Mouse (Mus musculus): Measurements from ENCODE around the gene Acsm2. TPM values are rescaled to one million over a fixed set of nuclear protein-coding genes. Genes with fewer than 3 reads are reported as not detected.

The Acsm2 gene
- polyA plus RNA-seq, 1 experiment, result not detected

DNA sequence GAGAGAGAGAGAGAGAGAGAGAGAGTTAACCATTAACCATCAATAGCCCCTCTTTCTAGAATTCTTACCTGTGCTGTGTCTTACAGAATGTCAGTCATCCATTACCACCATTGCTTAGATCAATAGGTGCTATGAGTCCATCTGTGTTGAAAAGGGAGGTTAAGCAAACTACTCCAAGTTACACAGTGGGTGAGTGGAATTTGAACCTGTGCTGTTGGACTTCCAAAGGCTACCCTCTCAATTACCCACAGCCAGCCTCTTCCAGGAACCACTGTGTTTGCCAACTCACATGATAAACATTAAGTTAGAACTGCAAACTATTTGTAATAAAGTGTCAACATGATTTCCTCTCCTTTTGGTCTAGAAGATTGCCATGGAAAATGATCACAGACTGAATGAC lies 66.0 kb downstream of the Acsm2 start:
- TF ChIP-seq POLR2A (IDR thresholded peaks at IDR 0.05; ENCODE audit: insufficient read depth, low read depth, low read length), result no peak
- TF ChIP-seq CTCF (IDR thresholded peaks at IDR 0.05; ENCODE audit: insufficient read depth, low read depth, low read length), result no peak
- H3K27ac ChIP-seq (ENCODE audit: insufficient read depth, low read depth, low read length), result no peak overlapping the region
- no peak overlapping the region for H3K4me3 ChIP-seq (ENCODE audit: insufficient read depth, low read depth, low read length)
- H3K4me1 ChIP-seq (ENCODE audit: control insufficient read depth, insufficient read depth, low read length), result no peaks in the 10 kb centered on the region

GRCm38 (mm10) chr7:119638773-119639172 lies 84.6 kb downstream of the Acsm2 start:
- Histone ChIP-seq H3K4me3 (ENCODE audit: insufficient read depth, low read depth, low read length) (no peak overlapping the region), H3K4me1 (ENCODE audit: control insufficient read depth, insufficient read depth, low read length) (no peaks in the 10 kb centered on the region), H3K27ac (ENCODE audit: insufficient read depth, low read depth, low read length) (no peak overlapping the region)
- TF ChIP-seq CTCF (IDR thresholded peaks at IDR 0.05; ENCODE audit: insufficient read depth, low read depth, low read length), result no peak
- no peak for TF ChIP-seq POLR2A (IDR thresholded peaks at IDR 0.05; ENCODE audit: insufficient read depth, low read depth, low read length)

DNA sequence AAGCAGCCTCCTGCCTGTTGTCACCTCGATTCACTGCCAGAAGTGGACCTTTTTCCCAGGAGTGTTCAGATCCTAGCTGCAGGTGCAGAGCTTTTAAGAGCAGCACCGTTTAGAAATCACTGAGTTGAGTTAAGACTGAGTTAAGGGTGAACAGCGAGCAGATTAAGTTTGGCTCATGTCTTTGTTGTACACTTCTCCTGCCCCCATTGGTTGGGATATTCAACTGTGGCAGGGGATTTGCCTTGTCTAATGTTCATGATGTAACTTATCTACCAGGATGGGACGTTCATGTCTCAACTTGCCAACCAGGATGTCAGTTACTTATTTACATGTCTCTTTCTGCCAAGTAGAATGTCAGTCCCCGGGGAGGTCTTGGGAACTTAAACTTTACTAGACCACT lies 88.2 kb downstream of the Acsm2 start:
- Histone ChIP-seq H3K4me1 (ENCODE audit: control insufficient read depth, insufficient read depth, low read length) (no peaks in the 10 kb centered on the region), H3K27ac (ENCODE audit: insufficient read depth, low read depth, low read length) (no peak overlapping the region), H3K4me3 (ENCODE audit: insufficient read depth, low read depth, low read length) (no peak overlapping the region)
- no peak for TF ChIP-seq CTCF (IDR thresholded peaks at IDR 0.05; ENCODE audit: insufficient read depth, low read depth, low read length)
- no peak for TF ChIP-seq POLR2A (IDR thresholded peaks at IDR 0.05; ENCODE audit: insufficient read depth, low read depth, low read length)
- 83% methylated on average over 5 of the region's 5 CpGs for WGBS

Other genes with a start within 250 kb of the Acsm2 start
- not detected in 2 replicates for gene Gp2, start 95.1 kb upstream of the Acsm2 start, polyA plus RNA-seq (2012; ENCODE audit: insufficient read depth, insufficient read length, low replicate concordance, missing spikeins)
- gene Umod, start 75.1 kb upstream of the Acsm2 start, polyA plus RNA-seq (2012; ENCODE audit: insufficient read depth, insufficient read length, low replicate concordance, missing spikeins), result not detected in 2 replicates
- gene Acsm5, start 34.9 kb upstream of the Acsm2 start, polyA plus RNA-seq (2012; ENCODE audit: insufficient read depth, insufficient read length, low replicate concordance, missing spikeins), result not detected in 2 replicates
- not detected in 2 replicates for gene Pdilt, start 30.9 kb upstream of the Acsm2 start, polyA plus RNA-seq (2012; ENCODE audit: insufficient read depth, insufficient read length, low replicate concordance, missing spikeins)
- not detected in 2 replicates for gene Acsm1, start 52.7 kb downstream of the Acsm2 start, polyA plus RNA-seq (2012; ENCODE audit: insufficient read depth, insufficient read length, low replicate concordance, missing spikeins)
- not detected in 2 replicates for gene Acsm4, start 135.7 kb downstream of the Acsm2 start, polyA plus RNA-seq (2012; ENCODE audit: insufficient read depth, insufficient read length, low replicate concordance, missing spikeins)
- not detected in 2 replicates for gene Thumpd1, start 166.5 kb downstream of the Acsm2 start, polyA plus RNA-seq (2012; ENCODE audit: insufficient read depth, insufficient read length, low replicate concordance, missing spikeins)
- not detected in 2 replicates for gene Acsm3, start 206.6 kb downstream of the Acsm2 start, polyA plus RNA-seq (2012; ENCODE audit: insufficient read depth, insufficient read length, low replicate concordance, missing spikeins)
- not detected in 2 replicates for gene Rexo5, start 239.7 kb downstream of the Acsm2 start, polyA plus RNA-seq (2012; ENCODE audit: insufficient read depth, insufficient read length, low replicate concordance, missing spikeins)
- not detected in 2 replicates for gene Eri2, start 239.7 kb downstream of the Acsm2 start, polyA plus RNA-seq (2012; ENCODE audit: insufficient read depth, insufficient read length, low replicate concordance, missing spikeins)

Data from olfactory bulb, adult 2 months (tissue).